Mouse (Mus musculus) v-Abl transformed pro-B cells (cell line): ENCODE measurements around the gene Ttpal.

Source experiments
- in situ Hi-C, 2 experiments: fragments of 400-800 bp; cut with MboI; formaldehyde crosslinking; loops; one replicate each; pipeline ENCODE4 v1.15.1; 2025; ENCODE audit not compliant: unreplicated experiment in 2 of 2

Gene Ttpal

GRCm38 (mm10) chr2:163602101-163602971 is at the start of gene Ttpal:
Gene Ttpal (plus strand): TSS chr2:163602314.
- in situ Hi-C loops = loop anchor here in 1 of 2 experiments (25.0 kb wide), 1 partner anchor 110 kb away; no protein-coding TSS in a partner anchor

DNA sequence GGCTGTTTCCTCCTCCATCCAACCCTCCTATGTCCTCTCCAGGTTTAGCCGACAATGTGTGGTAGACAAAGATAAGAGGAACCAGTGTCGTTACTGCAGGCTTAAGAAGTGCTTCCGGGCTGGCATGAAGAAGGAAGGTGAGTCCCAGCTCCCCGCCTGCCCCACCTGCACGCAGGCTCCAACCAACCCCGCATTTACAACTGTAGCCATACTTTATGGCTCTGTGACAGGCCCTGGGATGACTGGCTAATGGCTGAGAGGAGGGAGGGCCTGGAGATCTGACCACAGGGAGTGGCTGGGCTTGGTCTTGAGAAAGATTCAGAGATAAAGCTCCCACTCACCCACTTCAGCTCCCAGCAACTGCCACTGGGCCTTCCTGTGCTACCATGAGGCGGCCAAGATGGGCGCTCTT is 49.6 kb upstream of the Ttpal start:
- in situ Hi-C loops = no loop called here

DNA sequence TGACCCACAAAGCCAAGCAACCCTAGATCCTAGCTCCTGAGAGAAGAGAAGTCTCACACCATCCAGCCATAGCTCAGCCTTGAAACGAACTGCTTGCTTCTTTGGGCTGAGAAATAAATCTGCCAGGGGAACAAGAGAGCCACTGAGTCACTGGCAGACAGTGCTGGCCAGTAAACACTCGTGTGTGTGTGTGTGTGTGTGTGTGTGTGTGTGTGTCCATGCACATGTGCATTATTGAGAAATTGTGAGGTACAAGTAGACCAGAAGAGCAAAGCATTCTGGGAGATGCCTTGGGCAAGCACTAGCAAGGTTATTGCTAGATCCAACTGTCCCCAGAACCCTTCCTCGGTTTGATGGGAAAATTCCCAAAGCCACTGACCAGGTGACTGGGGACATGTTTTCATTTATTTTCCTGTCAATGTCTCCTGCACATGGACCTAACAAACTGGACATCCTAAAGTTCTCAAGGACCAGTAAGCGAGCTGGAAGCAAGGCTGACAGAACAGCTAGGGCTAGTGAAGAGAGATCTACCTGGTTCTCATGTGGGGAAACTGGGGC is 47.6 kb upstream of the Ttpal start:
- in situ Hi-C loops = no loop called here

DNA sequence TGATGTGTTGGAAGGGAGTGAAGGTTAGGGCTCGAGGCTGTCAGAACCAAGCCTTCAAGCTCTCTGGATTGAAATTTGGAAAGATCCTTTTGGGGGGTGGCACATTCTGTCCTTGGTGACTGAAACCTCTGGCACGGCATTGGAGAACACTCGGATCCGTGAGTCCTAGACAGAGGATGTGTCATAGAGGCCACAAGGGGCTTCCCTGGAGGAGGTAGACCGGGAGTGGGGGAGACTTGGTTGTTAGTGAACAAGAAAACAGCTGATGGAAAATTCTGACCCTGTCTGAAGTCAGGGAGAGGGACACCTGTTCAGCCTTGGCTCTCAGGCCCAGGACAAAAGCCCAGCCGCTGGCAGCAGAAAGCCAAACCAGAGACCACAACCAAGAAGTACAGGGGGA is 47.1 kb upstream of the Ttpal start:
- in situ Hi-C loops = no loop called here

DNA sequence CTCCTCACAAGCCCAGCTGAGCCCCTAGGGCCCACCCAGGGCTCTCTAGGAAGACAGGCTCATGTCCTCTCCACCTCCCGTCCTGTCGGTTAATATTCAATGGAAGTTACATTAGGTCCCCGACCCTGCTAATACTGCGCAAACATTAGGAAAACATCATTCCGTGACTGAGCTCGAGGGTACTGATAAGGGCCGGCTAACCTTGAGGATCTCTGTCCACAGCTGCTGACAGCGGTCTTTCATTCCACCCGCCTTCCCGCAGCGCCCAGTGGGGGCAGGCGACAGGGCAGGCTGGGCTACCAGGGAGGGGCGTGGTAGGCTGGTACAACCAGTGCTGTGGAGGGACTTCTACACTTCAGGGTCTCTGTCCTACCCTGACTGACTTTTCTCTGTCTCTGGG is 46.7 kb upstream of the Ttpal start:
- in situ Hi-C loops = no loop called here

DNA sequence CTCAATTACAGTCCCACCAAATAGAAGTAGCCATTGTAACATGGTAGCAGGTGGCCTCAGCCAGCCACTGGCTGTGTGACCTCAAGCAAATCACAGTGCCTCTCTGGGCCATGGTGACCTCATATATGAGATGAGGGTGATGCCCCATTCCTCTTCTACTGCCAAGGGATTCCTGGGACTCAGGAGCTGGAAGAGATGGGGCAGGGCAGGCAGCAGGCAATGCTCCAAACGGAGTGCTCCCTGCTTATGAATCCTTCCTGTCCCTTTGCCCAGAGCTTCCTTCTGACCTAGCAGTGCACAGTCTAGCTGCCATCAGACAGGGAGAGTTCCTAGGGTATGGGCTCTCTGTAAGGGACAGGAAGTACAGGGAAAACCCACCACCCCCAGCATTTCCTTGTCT is 43.6 kb upstream of the Ttpal start:
- in situ Hi-C loops = no loop called here

DNA sequence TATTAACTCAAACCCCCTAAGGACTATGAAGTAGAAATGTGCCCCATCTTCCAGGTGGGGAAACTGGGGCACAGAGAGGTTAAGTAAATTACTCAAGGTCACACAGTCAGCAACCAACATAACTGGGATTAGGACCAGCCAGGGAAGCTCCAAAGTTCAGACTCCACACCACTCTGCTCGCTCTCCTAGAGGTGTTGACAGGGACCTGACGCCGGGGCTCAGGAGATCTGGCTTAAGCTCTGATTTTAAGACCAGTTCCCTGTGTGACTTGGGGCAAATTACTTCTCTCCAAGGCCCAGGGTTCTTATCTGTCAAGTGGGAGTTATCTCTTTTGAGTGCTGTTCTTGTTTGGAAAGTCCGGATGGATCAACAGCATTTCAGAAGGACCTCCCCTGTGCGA is 42.9 kb upstream of the Ttpal start:
- in situ Hi-C loops = no loop called here

DNA sequence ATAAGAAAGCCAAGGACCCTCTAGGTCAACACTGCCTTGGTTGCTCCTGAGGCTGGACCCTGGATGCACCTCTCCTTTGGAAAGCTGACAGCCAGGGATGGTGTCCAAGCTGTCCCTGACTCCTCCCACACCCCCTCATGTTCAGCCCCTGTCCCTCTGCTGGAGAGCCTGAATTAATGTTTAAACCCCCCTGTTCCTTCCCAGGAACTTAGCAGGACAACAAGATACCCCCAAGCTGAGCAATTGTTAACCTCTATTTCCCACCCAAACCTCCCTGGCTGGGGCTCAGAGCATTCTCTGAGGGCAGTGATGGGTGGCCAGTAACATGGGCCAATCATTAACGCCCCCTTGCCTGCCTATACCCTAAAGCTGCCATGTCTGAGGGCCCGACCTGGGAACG is 41.9 kb upstream of the Ttpal start:
- in situ Hi-C loops = no loop called here

DNA sequence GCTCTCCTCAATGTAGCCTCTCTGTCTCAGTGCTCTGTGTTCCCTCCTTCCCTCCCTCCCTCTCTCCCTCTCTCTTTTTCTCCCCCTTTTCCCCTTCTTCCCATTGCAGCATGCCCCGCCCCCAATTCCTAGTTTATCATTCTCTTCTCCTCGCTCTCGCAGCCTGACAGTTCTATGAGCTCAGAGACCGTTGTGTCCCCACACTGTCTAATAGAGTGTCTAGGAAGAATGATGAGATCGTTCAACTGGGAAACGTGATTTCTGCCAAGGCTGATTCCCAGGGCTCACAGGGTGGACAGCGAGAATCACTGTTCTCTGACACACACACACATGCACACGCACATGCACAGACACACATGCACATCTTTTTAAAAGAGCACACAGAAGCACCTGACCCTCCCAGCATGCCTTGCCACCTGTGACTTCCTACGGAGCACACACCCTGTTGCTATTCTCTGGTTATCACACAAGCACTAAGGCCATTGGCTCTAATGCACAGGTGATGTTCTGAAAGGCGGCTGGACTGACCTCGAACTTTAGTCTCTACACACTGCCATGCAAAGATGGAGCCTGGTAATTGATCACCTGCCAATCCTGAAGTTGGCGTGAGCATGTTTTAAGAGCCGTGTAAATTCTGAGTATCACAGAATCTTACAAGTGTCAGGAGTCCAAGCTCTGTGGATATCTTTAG is 40.7 kb upstream of the Ttpal start:
- in situ Hi-C loops = no loop called here

- in situ Hi-C loops = no loop called here
Observed at GRCm38 (mm10) chr2:163564646-163565045, 37.5 kb upstream of the Ttpal start.

- in situ Hi-C loops = no loop called here
Observed at GRCm38 (mm10) chr2:163574321-163574720, 27.8 kb upstream of the Ttpal start.

DNA sequence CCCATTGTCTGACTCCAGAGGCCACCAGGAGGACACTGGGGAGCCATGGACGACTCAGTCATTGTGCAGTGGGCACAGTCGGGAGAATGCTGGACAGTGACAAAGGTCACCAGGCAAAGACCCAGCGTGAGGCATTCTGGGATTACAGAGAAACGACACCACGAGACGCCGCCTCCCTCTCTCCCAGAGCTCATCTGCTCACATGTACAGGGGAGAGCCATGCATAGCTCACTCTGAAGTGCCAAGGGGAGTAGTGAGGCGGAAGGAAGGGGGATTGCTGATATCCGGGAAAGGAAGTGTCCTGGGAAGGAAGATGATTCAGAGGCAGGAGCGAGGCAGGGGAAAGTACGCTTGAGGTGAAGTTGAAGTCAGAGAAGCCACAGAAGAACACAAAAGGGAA is 26.9 kb upstream of the Ttpal start:
- in situ Hi-C loops = no loop called here

GRCm38 (mm10) chr2:163577986-163578385 is 24.1 kb upstream of the Ttpal start:
- in situ Hi-C loops = no loop called here

GRCm38 (mm10) chr2:163580069-163580945 is 21.8 kb upstream of the Ttpal start:
- in situ Hi-C loops = loop anchor here in 1 of 2 experiments (10.0 kb wide), 1 partner anchor 46 kb away; no protein-coding TSS in a partner anchor

DNA sequence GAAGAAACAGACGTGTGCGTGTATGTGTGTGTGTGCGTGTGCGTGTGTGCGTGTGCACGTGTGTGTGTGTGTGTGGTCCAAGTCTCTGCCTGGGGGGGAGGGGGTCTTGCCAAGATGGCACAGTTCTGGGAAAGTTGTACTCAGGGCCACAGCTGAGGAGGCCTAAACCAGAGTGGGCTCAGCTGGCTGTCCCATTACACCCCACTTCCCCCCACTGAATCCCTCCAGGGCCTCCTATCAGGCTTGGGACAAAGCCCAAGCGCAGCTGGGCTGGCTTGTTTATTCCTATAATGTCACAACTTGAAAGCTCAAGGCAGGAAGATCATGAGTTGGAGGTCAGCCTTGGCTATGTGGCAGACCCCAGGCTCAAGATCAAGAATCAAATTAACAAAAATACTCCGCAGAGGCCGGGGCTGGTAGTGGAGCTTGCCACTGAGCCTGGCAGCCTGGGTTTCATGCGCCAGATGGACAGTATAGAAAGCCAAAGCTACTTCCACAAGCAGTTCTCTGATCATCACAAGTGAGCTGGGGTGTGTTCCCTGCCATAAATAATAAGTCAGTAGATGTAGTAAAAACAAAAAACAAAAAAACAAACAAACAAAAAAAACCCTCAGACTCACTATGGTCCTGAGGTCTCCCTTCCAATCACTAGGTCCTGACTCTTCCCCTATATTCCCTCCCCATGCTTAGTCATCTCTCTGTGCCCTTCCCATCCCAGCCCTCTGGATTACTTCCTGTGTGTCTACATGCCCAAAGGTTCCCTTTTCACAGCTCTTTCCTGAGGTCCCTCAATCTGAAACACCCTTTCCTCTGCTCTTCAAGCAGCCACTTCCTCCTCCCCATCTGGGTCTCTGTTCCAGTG is 18.7 kb upstream of the Ttpal start:
- in situ Hi-C loops = loop anchor here in 1 of 2 experiments (10.0 kb wide), 1 partner anchor 49 kb away; no protein-coding TSS in a partner anchor

- in situ Hi-C loops = loop anchor here in 1 of 2 experiments (10.0 kb wide), 1 partner anchor 49 kb away; no protein-coding TSS in a partner anchor
Observed at GRCm38 (mm10) chr2:163584088-163584426, 18.1 kb upstream of the Ttpal start.

DNA sequence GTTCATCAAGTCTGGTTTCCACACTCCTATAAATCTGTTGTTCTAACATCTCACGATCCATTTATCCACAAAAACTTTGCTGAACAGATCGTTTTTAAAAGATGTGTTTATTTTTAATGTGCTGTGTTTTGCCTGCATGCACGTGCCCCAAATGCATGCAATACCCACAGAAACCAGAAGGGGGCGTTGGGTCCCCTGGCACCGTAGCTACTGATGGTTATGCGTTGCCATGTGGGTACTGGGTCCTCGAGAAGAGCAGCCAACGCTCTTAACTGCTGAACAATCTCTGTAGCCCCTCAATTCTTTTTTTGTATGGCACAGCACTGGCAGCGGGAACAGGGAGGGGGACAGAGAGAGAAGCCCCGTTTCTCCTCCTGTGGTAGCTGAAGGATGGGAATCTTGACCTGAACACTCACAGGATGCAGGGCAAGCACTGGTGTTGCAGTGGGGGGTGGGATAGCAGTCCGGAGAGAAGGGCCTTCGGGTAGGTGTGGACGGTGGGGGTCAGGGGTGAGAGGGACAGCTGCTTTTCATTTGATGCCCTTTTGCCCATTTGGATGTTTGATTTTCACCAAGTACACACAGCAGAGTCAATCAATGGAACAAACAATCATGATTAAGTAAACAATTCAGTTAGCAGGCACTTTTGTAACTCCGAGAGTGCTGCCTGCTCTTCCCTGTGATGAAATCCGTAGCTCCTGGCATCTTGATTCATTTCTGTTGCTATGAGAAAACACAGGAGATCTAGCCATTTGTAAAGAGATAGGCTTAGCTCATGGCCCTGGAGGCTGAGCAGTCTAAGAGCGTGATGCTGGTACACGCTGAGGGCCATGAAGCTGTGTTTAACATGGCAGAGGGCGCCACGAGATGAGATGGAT is 15.5 kb upstream of the Ttpal start:
- in situ Hi-C loops = loop anchor here in 1 of 2 experiments (10.0 kb wide), 1 partner anchor 52 kb away; no protein-coding TSS in a partner anchor

DNA sequence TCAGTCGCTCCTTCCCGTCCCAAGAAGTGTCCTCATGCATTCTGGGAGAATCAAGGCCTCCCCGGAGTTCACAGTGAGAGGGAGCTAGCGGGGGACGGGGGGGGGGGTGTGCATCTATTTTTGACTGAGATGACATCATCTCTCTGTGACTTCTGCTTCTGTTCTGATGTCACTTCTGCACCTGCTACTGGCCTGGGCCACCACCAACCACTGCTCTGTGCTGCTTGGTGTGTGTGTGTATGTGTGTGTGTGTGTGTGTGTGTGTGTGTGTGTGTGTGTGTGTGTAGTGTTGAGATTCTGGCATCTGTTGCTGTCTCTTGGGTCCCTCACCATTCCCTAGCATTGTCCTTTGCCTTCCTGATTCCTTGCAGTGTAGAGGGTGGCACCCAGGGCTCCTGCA is 14.6 kb upstream of the Ttpal start:
- in situ Hi-C loops = loop anchor here in 1 of 2 experiments (10.0 kb wide), 1 partner anchor 53 kb away; no protein-coding TSS in a partner anchor
